Mouse (Mus musculus) limb, embryonic 15.5 days (tissue): ENCODE results near the gene Bcl7b. TPM values are rescaled to one million over a fixed set of nuclear protein-coding genes. Genes with fewer than 3 reads are reported as not detected.
A peak's percentile ranks its signal among the peaks of the same experiment; 100 is the strongest.

Experiments used
- ATAC-seq: fragments of 200-750 bp; cut with Nextera tagmentation; 2 replicates; pipeline ENCODE4 v1.8.0; 2017; ENCODE audit warnings: low read depth, moderate TSS enrichment; ENCODE audit not compliant: insufficient number of reproducible peaks, low FRiP score, low TSS enrichment
- H3K27ac ChIP-seq: fragments of 300-500 bp; sonication (generic); 2 replicates; pipeline ENCODE4 v1.5.1; 2015; ENCODE audit warnings: moderate library complexity, mild to moderate bottlenecking, inconsistent platforms
- H3K27me3 ChIP-seq: fragments of 300-500 bp; sonication (generic); 2 replicates; pipeline ENCODE4 v1.6.1; 2015; ENCODE audit warnings: inconsistent platforms
- H3K36me3 ChIP-seq: fragments of 300-500 bp; sonication (generic); 2 replicates; pipeline ENCODE4 v1.6.1; 2015; ENCODE audit warnings: inconsistent platforms
- H3K4me1 ChIP-seq: fragments of 300-500 bp; sonication (generic); 2 replicates; pipeline ENCODE4 v1.6.1; 2015; ENCODE audit warnings: inconsistent platforms
- H3K4me2 ChIP-seq: fragments of 300-500 bp; sonication (generic); 2 replicates; pipeline ENCODE4 v1.6.1; 2015; ENCODE audit warnings: mild to moderate bottlenecking, inconsistent platforms
- H3K4me3 ChIP-seq: fragments of 300-500 bp; sonication (generic); 2 replicates; pipeline ENCODE4 v1.5.1; 2015; ENCODE audit warnings: mild to moderate bottlenecking, inconsistent platforms
- H3K9ac ChIP-seq: fragments of 300-500 bp; sonication (generic); 2 replicates; pipeline ENCODE4 v1.6.1; 2015; ENCODE audit warnings: inconsistent platforms
- H3K9me3 ChIP-seq: fragments of 300-500 bp; sonication (generic); 2 replicates; pipeline ENCODE4 v1.6.1; 2016; ENCODE audit warnings: inconsistent platforms
- whole genome bisulfite sequencing: fragments of 180-500 bp; shearing (Covaris S2); methylation state at CpG from one replicate; pipeline ENCODE4 v1.1.7; 2015; 5-methylcytosine and 5-hydroxymethylcytosine counted together
- polyA plus RNA-seq: library from polyadenylated mRNA; unstranded; fragments of >200 nt; fragmentation: Nextera tagmentation; extraction: Ambion mirVana; gene quantifications from 2 replicates; pipeline ENCODE4 v1.2.1, GENCODE M21; 2015

The Bcl7b gene
- polyA plus RNA-seq, result 47.6 and 50.4 TPM in 2 replicates

GRCm38 (mm10) chr5:135168063-135169062 lies at the start of gene Bcl7b:
Gene Bcl7b (plus strand): TSS chr5:135168283.
- peak within 1 kb of the TSS; percentile 99 for H3K27ac ChIP-seq
- peak; percentile 98 for ATAC-seq
- peak within 1 kb of the TSS; percentile 73 for H3K4me2 ChIP-seq
- peaks cover 38% of the 10 kb centered on the region for H3K36me3 ChIP-seq
- H3K4me3 ChIP-seq, result peak within 1 kb of the TSS; percentile 65
- H3K4me1 ChIP-seq, result peaks cover 13% of the 10 kb centered on the region
- no peaks in the 10 kb centered on the region for H3K27me3 ChIP-seq
- H3K9me3 ChIP-seq, result no peaks in the 10 kb centered on the region
- H3K9ac ChIP-seq, result peak within 1 kb of the TSS; percentile 82
- 2% methylated on average over 87 of the region's 95 CpGs for WGBS

GRCm38 (mm10) chr5:135118589-135119081 lies 49.4 kb upstream of the Bcl7b start:
- Histone ChIP-seq H3K4me3 (no peak overlapping the region), H3K27me3 (peaks cover 17% of the 10 kb centered on the region), H3K27ac (no peak overlapping the region), H3K9ac (no peak overlapping the region), H3K9me3 (no peaks in the 10 kb centered on the region), H3K4me2 (no peak overlapping the region), H3K4me1 (peaks cover 5% of the 10 kb centered on the region; the same call in 1 of the 2 replicates), H3K36me3 (no peaks in the 10 kb centered on the region)
- ATAC-seq, result no peak
- 20% methylated on average over 6 of the region's 6 CpGs for WGBS

GRCm38 (mm10) chr5:135120753-135121152 lies 47.3 kb upstream of the Bcl7b start:
- ATAC-seq, result no peak
- Histone ChIP-seq H3K4me1 (peaks cover 5% of the 10 kb centered on the region; the same call in 1 of the 2 replicates), H3K27me3 (peaks cover 17% of the 10 kb centered on the region), H3K36me3 (no peaks in the 10 kb centered on the region), H3K4me2 (no peak overlapping the region), H3K9me3 (no peaks in the 10 kb centered on the region), H3K4me3 (no peak overlapping the region), H3K9ac (no peak overlapping the region), H3K27ac (no peak overlapping the region)
- 58% methylated on average over 4 of the region's 4 CpGs for WGBS

DNA sequence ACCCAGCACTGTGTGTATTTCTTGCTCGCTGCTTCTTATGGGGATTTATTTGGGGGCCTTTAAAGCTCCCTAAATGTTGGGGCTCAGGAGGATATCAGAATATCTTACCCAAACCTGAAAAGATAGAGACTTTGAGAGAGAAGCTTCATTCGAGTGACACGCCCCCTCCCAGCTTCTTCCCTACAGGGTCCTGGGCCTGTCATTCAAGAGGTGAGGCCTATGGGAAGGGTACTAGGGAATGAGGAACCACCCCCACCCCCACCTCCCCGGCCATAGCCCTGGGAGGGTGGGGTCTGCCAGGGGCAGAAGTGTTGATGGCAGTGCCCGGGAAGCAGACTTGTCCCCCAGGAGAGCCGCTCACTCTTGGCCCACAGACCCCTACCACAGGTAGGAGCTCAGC lies 42.0 kb upstream of the Bcl7b start:
- Histone ChIP-seq H3K36me3 (no peaks in the 10 kb centered on the region), H3K27me3 (peaks cover 14% of the 10 kb centered on the region), H3K4me1 (no peaks in the 10 kb centered on the region), H3K4me3 (no peak overlapping the region), H3K9me3 (no peaks in the 10 kb centered on the region), H3K9ac (no peak overlapping the region), H3K27ac (no peak overlapping the region), H3K4me2 (no peak overlapping the region)
- no peak for ATAC-seq
- WGBS, result 56% methylated on average over 6 of the region's 6 CpGs

DNA sequence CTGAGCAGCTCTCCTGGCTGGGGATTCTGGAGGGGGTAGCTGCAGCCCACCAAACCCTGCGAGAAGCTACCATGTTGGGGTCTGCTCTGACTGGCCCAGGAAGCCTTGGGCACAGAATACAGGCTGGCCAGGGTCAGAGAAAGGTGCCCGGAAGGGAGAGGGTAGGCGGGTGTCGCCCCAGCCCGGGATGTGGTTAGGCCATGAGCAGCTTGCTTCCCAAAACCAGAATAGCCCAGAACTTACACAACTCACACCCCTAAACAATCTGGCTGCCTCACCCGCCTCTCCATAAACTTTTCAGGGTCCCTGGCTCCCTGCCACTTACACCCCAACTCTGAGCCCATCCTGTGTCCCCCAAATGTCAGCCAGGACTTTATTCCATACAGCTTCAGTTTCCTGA lies 40.4 kb upstream of the Bcl7b start:
- no peak overlapping the region for H3K4me3 ChIP-seq
- no peaks in the 10 kb centered on the region for H3K4me1 ChIP-seq
- no peak overlapping the region for H3K27ac ChIP-seq
- 73% methylated on average over 6 of the region's 6 CpGs for WGBS
- ATAC-seq, result no peak
- no peaks in the 10 kb centered on the region for H3K9me3 ChIP-seq
- H3K27me3 ChIP-seq, result peaks cover 9% of the 10 kb centered on the region
- H3K4me2 ChIP-seq, result no peak overlapping the region
- no peak overlapping the region for H3K9ac ChIP-seq
- H3K36me3 ChIP-seq, result no peaks in the 10 kb centered on the region

GRCm38 (mm10) chr5:135129747-135130146 lies 38.3 kb upstream of the Bcl7b start:
- H3K36me3 ChIP-seq, result no peaks in the 10 kb centered on the region
- no peak for ATAC-seq
- H3K27me3 ChIP-seq, result peaks cover 28% of the 10 kb centered on the region
- H3K4me1 ChIP-seq, result peaks cover 13% of the 10 kb centered on the region
- H3K4me3 ChIP-seq, result no peak overlapping the region
- H3K9me3 ChIP-seq, result no peaks in the 10 kb centered on the region
- WGBS, result 88% methylated on average over 4 of the region's 4 CpGs
- H3K4me2 ChIP-seq, result no peak overlapping the region
- H3K27ac ChIP-seq, result no peak overlapping the region
- no peak overlapping the region for H3K9ac ChIP-seq

DNA sequence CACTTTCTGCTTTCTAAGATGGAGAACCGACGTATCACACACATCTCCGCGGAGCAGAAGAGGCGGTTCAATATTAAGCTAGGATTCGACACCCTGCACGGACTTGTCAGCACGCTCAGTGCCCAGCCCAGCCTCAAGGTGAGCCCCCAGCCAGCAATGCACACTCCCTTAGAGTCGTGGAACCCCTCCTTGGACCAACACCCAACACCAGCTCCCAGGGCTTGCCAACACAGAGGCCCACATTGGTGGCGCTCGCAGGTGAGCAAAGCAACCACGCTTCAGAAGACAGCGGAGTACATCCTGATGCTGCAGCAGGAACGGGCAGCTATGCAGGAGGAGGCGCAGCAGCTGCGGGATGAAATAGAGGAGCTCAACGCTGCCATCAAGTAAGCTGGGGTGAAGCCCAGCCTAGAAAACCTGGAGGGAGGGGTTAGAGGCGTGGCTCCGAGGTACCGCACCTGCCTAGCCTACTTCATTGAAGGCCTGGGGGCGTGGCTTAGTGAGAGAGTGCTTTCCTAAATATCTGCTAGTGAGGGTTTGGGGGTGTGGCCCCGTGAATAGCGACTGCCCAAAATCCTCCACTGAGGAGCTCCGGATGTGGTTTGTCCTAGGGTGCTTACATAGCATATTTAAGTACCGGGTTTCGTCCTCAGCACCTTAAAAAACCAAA lies 34.2 kb upstream of the Bcl7b start:
- no peaks in the 10 kb centered on the region for H3K36me3 ChIP-seq
- peaks cover 13% of the 10 kb centered on the region for H3K4me1 ChIP-seq
- H3K4me2 ChIP-seq, result peak overlapping the region; percentile 41
- ATAC-seq, result peak; percentile 15; the same call in 1 of the 2 replicates
- H3K9ac ChIP-seq, result no peak overlapping the region
- H3K27me3 ChIP-seq, result peaks cover 33% of the 10 kb centered on the region
- H3K27ac ChIP-seq, result no peak overlapping the region
- 4% methylated on average over 26 of the region's 26 CpGs for WGBS
- peak overlapping the region; percentile 15 for H3K4me3 ChIP-seq
- H3K9me3 ChIP-seq, result no peaks in the 10 kb centered on the region

- 5% methylated on average over 8 of the region's 8 CpGs for WGBS
- Histone ChIP-seq H3K27ac (no peak overlapping the region), H3K27me3 (peaks cover 33% of the 10 kb centered on the region), H3K4me1 (peaks cover 13% of the 10 kb centered on the region), H3K36me3 (no peaks in the 10 kb centered on the region), H3K4me2 (peak overlapping the region; percentile 41), H3K9me3 (no peaks in the 10 kb centered on the region), H3K4me3 (peak overlapping the region; percentile 15), H3K9ac (no peak overlapping the region)
- no peak for ATAC-seq
Measured at GRCm38 (mm10) chr5:135134534-135134933, 33.5 kb upstream of the Bcl7b start.

GRCm38 (mm10) chr5:135139881-135140280 lies 28.2 kb upstream of the Bcl7b start:
- Histone ChIP-seq H3K4me3 (no peak overlapping the region), H3K27ac (no peak overlapping the region), H3K4me2 (no peak overlapping the region), H3K36me3 (no peaks in the 10 kb centered on the region), H3K27me3 (peaks cover 5% of the 10 kb centered on the region; the same call in 1 of the 2 replicates), H3K9ac (no peak overlapping the region), H3K4me1 (no peaks in the 10 kb centered on the region), H3K9me3 (no peaks in the 10 kb centered on the region)
- 49% methylated on average over 2 of the region's 2 CpGs for WGBS
- ATAC-seq, result no peak

DNA sequence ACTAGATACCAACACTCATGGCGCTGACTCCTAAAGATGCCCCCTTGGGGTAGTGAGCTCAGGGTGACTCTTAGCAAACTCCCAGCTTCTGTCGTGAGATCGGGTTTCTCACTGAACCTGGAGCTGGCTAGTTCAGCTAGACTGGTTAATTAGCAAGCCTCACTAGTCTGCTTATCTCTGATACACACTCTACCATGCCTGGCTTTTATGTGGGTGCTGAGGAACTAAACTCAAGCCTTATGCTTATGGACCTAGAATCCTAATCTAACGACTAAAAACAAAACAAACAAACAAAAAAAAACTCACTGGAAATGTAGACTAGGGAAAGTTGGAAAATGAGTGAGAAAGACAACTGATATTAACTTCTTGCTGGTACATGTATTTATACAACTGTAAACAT lies 23.6 kb upstream of the Bcl7b start:
- 54% methylated on average over 4 of the region's 4 CpGs for whole genome bisulfite sequencing
- Histone ChIP-seq H3K9me3 (no peaks in the 10 kb centered on the region), H3K4me1 (peaks cover 7% of the 10 kb centered on the region; the same call in 1 of the 2 replicates), H3K27me3 (no peaks in the 10 kb centered on the region), H3K4me3 (no peak overlapping the region), H3K27ac (no peak overlapping the region), H3K4me2 (no peak overlapping the region), H3K9ac (no peak overlapping the region), H3K36me3 (no peaks in the 10 kb centered on the region)
- no peak for ATAC-seq

DNA sequence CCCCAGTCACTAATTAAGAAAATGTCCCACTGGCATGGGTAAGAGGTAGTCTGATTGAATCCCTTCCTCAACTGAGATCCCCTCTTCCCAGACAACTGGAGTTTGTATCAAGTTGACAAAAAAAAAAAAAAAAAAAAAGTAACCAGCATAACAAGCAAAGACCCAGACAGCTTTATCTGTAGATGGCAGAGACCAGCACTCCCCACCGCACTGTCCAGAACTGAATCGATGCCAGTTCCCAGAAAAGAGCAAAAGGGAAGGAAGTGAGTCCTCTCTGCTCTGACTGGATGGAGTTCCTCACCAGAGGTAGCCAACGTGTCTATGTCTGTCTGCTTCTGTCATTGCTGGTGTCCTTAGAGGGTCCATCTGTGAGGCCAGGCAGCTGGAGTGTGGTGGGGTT lies 22.6 kb upstream of the Bcl7b start:
- no peaks in the 10 kb centered on the region for H3K27me3 ChIP-seq
- H3K9me3 ChIP-seq, result no peaks in the 10 kb centered on the region
- H3K36me3 ChIP-seq, result no peaks in the 10 kb centered on the region
- no peak for ATAC-seq
- 84% methylated on average over 3 of the region's 3 CpGs for WGBS
- H3K4me3 ChIP-seq, result no peak overlapping the region
- H3K9ac ChIP-seq, result no peak overlapping the region
- H3K4me1 ChIP-seq, result peaks cover 10% of the 10 kb centered on the region
- no peak overlapping the region for H3K27ac ChIP-seq
- no peak overlapping the region for H3K4me2 ChIP-seq

GRCm38 (mm10) chr5:135145955-135146354 lies 22.1 kb upstream of the Bcl7b start:
- Histone ChIP-seq H3K9me3 (no peaks in the 10 kb centered on the region), H3K4me3 (no peak overlapping the region), H3K27ac (no peak overlapping the region), H3K4me2 (no peak overlapping the region), H3K36me3 (no peaks in the 10 kb centered on the region), H3K27me3 (no peaks in the 10 kb centered on the region), H3K4me1 (peaks cover 12% of the 10 kb centered on the region), H3K9ac (no peak overlapping the region)
- no peak for ATAC-seq
